Mouse (Mus musculus) lung, postnatal 0 days (tissue): ENCODE measurements around the gene Ccdc144b.

Source experiments
- CTCF ChIP-seq: IDR thresholded peaks from 2 replicates; pipeline ENCODE4 v1.5.1; 2016; ENCODE audit warnings: antibody characterized with exemption, mild to moderate bottlenecking
- EP300 ChIP-seq: IDR thresholded peaks from 2 replicates; pipeline ENCODE4 v1.6.1; 2016; ENCODE audit warnings: antibody characterized with exemption, mild to moderate bottlenecking, control low read depth

DNA sequence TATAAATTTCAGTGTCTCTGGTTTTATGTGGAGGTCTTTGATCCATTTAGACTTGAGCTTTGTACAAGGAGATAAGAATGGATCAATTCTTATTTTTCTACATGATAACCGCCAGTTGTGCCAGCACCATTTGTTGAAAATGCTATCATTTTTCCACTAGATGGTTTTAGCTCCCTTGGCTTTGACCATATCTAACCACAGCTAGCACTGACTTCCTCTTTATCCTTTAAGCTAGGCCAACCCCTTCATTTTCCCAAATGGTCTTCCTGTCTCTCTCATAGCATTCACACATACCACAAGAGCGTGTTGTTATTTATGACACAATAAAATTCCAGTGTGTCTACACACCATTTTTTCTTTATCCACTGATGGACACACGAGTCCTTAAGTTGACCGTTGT is 23.4 kb downstream of the Ccdc144b start:
- TF ChIP-seq CTCF (no peak), EP300 (no peak)
